Mouse (Mus musculus) kidney, postnatal 0 days (tissue): ENCODE results near the gene Snorc. TPM values are rescaled to one million over a fixed set of nuclear protein-coding genes. Genes with fewer than 3 reads are reported as not detected.

Experiments used
- ATAC-seq: fragments of 200-750 bp; cut with Nextera tagmentation; replicated peaks from 2 replicates; pipeline ENCODE4 v1.8.0; 2017; ENCODE audit warnings: low read depth, moderate number of reproducible peaks, moderate TSS enrichment, moderate library complexity; ENCODE audit not compliant: low FRiP score
- DNase-seq: peaks from one replicate; pipeline ENCODE4 v3.0.0-alpha.2; 2016; ENCODE audit warnings: low spot score
- H3K27ac ChIP-seq: fragments of 300-500 bp; sonication (generic); 2 replicates; pipeline ENCODE4 v1.5.1; 2014; ENCODE audit warnings: mild to moderate bottlenecking
- H3K27me3 ChIP-seq: fragments of 300-500 bp; sonication (generic); 2 replicates; pipeline ENCODE4 v1.6.1; 2014; ENCODE audit warnings: low read length, mixed read lengths; ENCODE audit not compliant: insufficient read depth
- H3K36me3 ChIP-seq: fragments of 300-500 bp; sonication (generic); 2 replicates; pipeline ENCODE4 v1.6.1; 2014; ENCODE audit warnings: low read length, mixed read lengths; ENCODE audit not compliant: insufficient read depth
- H3K4me1 ChIP-seq: fragments of 300-500 bp; sonication (generic); replicated peaks from 2 replicates; pipeline ENCODE4 v1.6.1; 2014; ENCODE audit warnings: antibody characterized with exemption, low read length, mixed read lengths; ENCODE audit not compliant: insufficient read depth
- H3K4me2 ChIP-seq: fragments of 300-500 bp; sonication (generic); 2 replicates; pipeline ENCODE4 v1.6.1; 2014; ENCODE audit warnings: mild to moderate bottlenecking, low read length, moderate library complexity, mixed read lengths
- H3K4me3 ChIP-seq: fragments of 300-500 bp; sonication (generic); replicated peaks from 2 replicates; pipeline ENCODE4 v1.5.1; 2014; ENCODE audit warnings: low read depth, low read length
- H3K9ac ChIP-seq: fragments of 300-500 bp; sonication (generic); 2 replicates; pipeline ENCODE4 v1.6.1; 2014; ENCODE audit warnings: low read depth, low read length
- H3K9me3 ChIP-seq: fragments of 300-500 bp; sonication (generic); replicated peaks from 2 replicates; pipeline ENCODE4 v1.6.1; 2016; ENCODE audit warnings: low read length, inconsistent platforms, mixed read lengths
- CTCF ChIP-seq: IDR thresholded peaks from 2 replicates; pipeline ENCODE4 v1.5.1; 2016; ENCODE audit warnings: antibody characterized with exemption, low read depth, mild to moderate bottlenecking, moderate library complexity
- WGBS: fragments of 180-500 bp; shearing (Covaris S2); extraction: QIAGEN DNeasy Blood & Tissue Kit; methylation state at CpG from one replicate; pipeline ENCODE4 v1.1.7; 2014; 5-methylcytosine and 5-hydroxymethylcytosine counted together
- polyA plus RNA-seq: library from polyadenylated mRNA; unstranded; fragments of >200 nt; fragmentation: Nextera tagmentation; extraction: Ambion mirVana; gene quantifications from 2 replicates; pipeline ENCODE4 v1.2.1, GENCODE M21; 2015

The Snorc gene
- polyA plus RNA-seq, 1 experiment from 2014 or later = not detected

DNA sequence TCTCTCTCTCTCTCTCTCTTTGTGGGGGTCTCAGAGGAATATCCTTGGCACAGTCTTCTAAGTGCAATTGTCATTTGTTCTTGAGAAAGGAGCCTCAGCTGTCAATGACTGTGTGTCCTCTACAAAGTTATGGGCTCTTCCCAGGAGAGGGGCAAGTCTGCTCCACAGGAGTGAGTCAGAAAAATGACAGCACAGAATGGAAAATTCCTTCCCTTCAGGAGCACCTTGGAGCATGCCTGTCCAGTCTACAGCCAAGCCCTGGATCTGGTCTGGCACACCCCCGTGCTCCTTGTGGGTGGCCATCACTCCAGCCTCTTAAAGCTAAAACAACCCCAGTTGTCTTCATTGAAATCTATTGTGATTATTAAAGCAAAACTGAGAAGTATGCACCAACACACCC lies 51.5 kb downstream of the Snorc start:
- H3K4me1 ChIP-seq = no peaks in the 10 kb centered on the region
- WGBS = 59% methylated on average over 1 of the region's 1 CpGs
- H3K27me3 ChIP-seq = no peaks in the 10 kb centered on the region
- TF ChIP-seq CTCF = no peak
- no peak overlapping the region for H3K27ac ChIP-seq
- H3K4me2 ChIP-seq = no peak overlapping the region
- H3K36me3 ChIP-seq = no peaks in the 10 kb centered on the region
- H3K9me3 ChIP-seq = no peaks in the 10 kb centered on the region
- H3K4me3 ChIP-seq = no peak overlapping the region
- no peak for DNase-seq
- no peak for ATAC-seq
- H3K9ac ChIP-seq = no peak overlapping the region

GRCm38 (mm10) chr1:87525041-87525440 lies 55.0 kb downstream of the Snorc start:
- no peaks in the 10 kb centered on the region for H3K4me1 ChIP-seq
- no peak overlapping the region for H3K9ac ChIP-seq
- H3K9me3 ChIP-seq = no peaks in the 10 kb centered on the region
- no peak overlapping the region for H3K4me3 ChIP-seq
- no peak overlapping the region for H3K4me2 ChIP-seq
- H3K27me3 ChIP-seq = no peaks in the 10 kb centered on the region
- 90% methylated on average over 7 of the region's 7 CpGs for WGBS
- TF ChIP-seq CTCF = no peak
- DNase-seq (no peak), ATAC-seq (no peak)
- no peaks in the 10 kb centered on the region for H3K36me3 ChIP-seq
- no peak overlapping the region for H3K27ac ChIP-seq

Other genes starting within 250 kb of the Snorc start
- 40.4 and 42.5 TPM in 2 replicates for gene Efhd1, start 205.9 kb upstream of the Snorc start, polyA plus RNA-seq
- gene Gigyf2, start 143.3 kb upstream of the Snorc start, polyA plus RNA-seq = 44.1 and 50.6 TPM in 2 replicates
- 1.6 and 2.2 TPM in 2 replicates for gene Kcnj13, start 75.5 kb upstream of the Snorc start, polyA plus RNA-seq
- 2.9 and 3.0 TPM in 2 replicates for gene Neu2, start 39.6 kb downstream of the Snorc start, polyA plus RNA-seq
- 4.3 and 4.4 TPM in 2 replicates for gene Ngef, start 103.6 kb downstream of the Snorc start, polyA plus RNA-seq
- gene Inpp5d, start 150.0 kb downstream of the Snorc start, polyA plus RNA-seq = 4.0 and 6.6 TPM in 2 replicates